Mouse (Mus musculus) G1E (cell line): ENCODE measurements around the gene Kiz. TPM values are rescaled to one million over a fixed set of nuclear protein-coding genes. Genes with fewer than 3 reads are reported as not detected.

Experiments used
- ATAC-seq: 2 replicates; pipeline ENCODE4 v1.8.0; 2016; ENCODE audit warnings: mild to moderate bottlenecking; ENCODE audit not compliant: insufficient number of reproducible peaks, poor library complexity, low FRiP score, severe bottlenecking; ENCODE audit errors: extremely low read depth
- DNase-seq: peaks from one replicate; pipeline ENCODE4 v3.0.0; 2012; ENCODE audit warnings: low spot score
- H3K27me3 ChIP-seq: 2 replicates; pipeline ENCODE4 v1.6.1; 2012; ENCODE audit warnings: mild to moderate bottlenecking, low read length, inconsistent platforms; ENCODE audit not compliant: insufficient read depth
- H3K36me3 ChIP-seq: replicated peaks from 2 replicates; pipeline ENCODE3; 2012; ENCODE audit warnings: mild to moderate bottlenecking, inconsistent platforms
- H3K4me1 ChIP-seq: 2 replicates; pipeline ENCODE4 v1.6.1; 2012; ENCODE audit warnings: low read depth, low read length, inconsistent platforms, mixed read lengths; ENCODE audit not compliant: insufficient read depth
- H3K4me3 ChIP-seq: 2 replicates; pipeline ENCODE4 v1.5.1; 2012; ENCODE audit warnings: low read depth, mild to moderate bottlenecking, inconsistent platforms, low read length, moderate library complexity, mixed read lengths
- H3K9me3 ChIP-seq: replicated peaks from 2 replicates; pipeline ENCODE4 v1.6.1; 2012; ENCODE audit warnings: inconsistent platforms
- CTCF ChIP-seq: IDR thresholded peaks from 2 replicates; pipeline ENCODE4 v1.5.1; 2012; ENCODE audit warnings: low read depth, low read length, inconsistent platforms, mixed read lengths
- GATA1 ChIP-seq: IDR thresholded peaks from 2 replicates; pipeline ENCODE4 v1.6.1; 2012; ENCODE audit warnings: borderline replicate concordance, low read length, inconsistent platforms, mixed read lengths
- GATA2 ChIP-seq: IDR thresholded peaks from 2 replicates; pipeline ENCODE4 v1.6.1; 2012; ENCODE audit warnings: low read depth, low read length, inconsistent platforms, borderline replicate concordance
- POLR2AphosphoS5 ChIP-seq: IDR thresholded peaks from 2 replicates; pipeline ENCODE4 v1.6.1; 2012; ENCODE audit warnings: low read depth, low read length, inconsistent platforms; ENCODE audit not compliant: insufficient replicate concordance
- TAL1 ChIP-seq: conservative IDR thresholded peaks from 2 replicates; pipeline ENCODE4 v1.6.1; 2012; ENCODE audit warnings: low read depth, low read length, inconsistent platforms, mixed read lengths
- polyA plus RNA-seq: library from polyadenylated mRNA; stranded (reverse); fragments of >175 nt; gene quantifications from 2 replicates; pipeline ENCODE4 v1.2.3, GENCODE M21; 2012
- total RNA-seq, 2 experiments: library from RNA; stranded (forward) in 1 of 2; stranded (reverse) in 1 of 2; fragments of 200-1000 nt in 1 of 2; fragments of >200 nt in 1 of 2; fragmentation: Nextera tagmentation in 1 of 2; gene quantifications; 2 replicates each; pipeline ENCODE4 v1.2.3; 2014 to 2017

Gene Kiz
- total and polyA plus RNA-seq, 3 experiments, result 10.5 to 56.7 (median 44.6) TPM

DNA sequence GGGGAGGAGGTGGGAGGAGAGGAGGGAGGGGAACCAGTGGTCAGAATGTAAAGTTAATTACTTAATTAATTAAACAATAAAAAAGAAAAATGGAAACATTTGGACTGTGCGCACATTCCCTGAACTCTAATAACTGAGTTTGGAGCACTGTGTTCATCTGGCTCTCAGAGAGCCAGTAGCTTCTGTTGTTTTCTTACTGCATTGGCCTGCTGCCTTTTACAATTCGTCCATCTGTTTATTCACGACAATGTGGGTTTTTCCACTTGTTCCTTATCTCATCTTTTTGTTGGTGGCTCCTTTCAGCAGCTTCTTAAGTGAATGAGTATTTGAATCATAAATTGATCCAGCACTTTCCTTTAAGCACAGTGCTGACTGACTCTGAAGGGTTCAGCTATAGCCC is 62.1 kb downstream of the Kiz start:
- no peak overlapping the region for H3K4me3 ChIP-seq

DNA sequence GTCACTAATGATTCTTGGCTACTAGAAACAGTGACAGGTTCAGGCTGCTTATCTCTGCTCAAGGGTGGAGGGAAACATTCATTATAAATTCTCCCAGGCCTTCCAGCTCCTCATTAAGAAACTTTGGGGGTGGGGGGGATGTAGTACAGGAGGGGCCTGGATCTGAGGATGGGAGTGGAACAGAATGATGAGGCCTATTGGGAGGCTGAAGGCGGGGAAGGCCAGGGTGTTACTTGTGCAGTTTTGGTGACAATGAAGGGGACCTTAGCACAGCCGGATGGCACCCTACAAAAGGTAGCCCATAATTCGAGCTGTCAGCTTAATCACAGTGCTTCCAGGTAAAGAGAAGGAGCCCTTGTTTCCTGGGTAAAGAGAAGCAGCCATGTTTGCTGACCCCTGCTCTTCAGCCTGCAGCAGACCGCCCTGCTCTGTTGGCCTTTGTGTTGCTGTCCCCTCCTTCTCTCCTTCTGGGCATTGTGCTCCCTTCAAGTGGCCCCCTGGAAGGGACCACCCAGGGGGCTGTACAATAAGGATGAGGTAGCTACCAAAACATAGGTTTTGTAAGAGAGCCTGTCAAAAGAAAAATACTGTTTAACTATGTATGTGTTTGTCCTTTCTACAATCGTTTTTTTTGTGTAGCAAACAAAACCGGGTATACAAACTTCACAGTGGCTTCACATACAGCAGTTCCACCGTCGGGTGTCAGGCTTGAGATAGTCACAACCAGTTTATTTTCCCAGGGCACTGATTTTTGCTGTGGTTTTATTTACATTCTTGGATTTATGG is 64.9 kb downstream of the Kiz start:
- H3K4me1 ChIP-seq, result no peaks in the 10 kb centered on the region
- no peak for DNase-seq
- no peaks in the 10 kb centered on the region for H3K9me3 ChIP-seq
- no peak overlapping the region for H3K4me3 ChIP-seq
- H3K36me3 ChIP-seq, result peaks cover 3% of the 10 kb centered on the region
- no peak for ATAC-seq
- no peaks in the 10 kb centered on the region for H3K27me3 ChIP-seq
- TF ChIP-seq TAL1 (no peak), GATA2 (no peak), GATA1 (no peak), CTCF (no peak), POLR2AphosphoS5 (no peak)

More for the DNA sequence above, 62.1 kb downstream of the Kiz start:
- Histone ChIP-seq H3K4me1 (no peaks in the 10 kb centered on the region), H3K36me3 (peaks cover 3% of the 10 kb centered on the region), H3K9me3 (no peaks in the 10 kb centered on the region), H3K27me3 (no peaks in the 10 kb centered on the region)
- DNase-seq (no peak), ATAC-seq (no peak)
- no peak for TF ChIP-seq GATA1
- no peak for TF ChIP-seq TAL1
- TF ChIP-seq POLR2AphosphoS5, result no peak

DNA sequence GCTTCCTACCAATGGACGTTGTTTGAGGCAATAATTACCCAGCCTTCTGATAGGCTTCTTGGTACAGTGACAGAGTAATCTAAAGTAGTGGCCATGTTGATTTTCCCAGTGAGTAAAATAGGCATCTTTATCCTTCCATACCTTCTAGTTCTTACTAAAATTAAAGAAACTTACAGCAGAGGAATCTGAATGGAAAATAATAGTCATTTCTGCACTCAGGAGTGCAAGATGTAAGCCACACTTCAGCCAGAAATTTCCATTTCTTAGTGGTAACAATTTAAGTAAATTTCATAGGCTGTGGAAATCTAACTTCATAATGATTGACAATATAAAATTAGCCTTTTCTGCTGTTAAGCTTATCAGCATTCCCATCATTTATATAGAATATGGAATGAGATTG is 69.6 kb downstream of the Kiz start:
- H3K9me3 ChIP-seq, result no peaks in the 10 kb centered on the region; the same call in 1 of the 2 replicates
- DNase-seq (no peak), ATAC-seq (no peak)
- peaks cover 2% of the 10 kb centered on the region for H3K36me3 ChIP-seq
- H3K27me3 ChIP-seq, result no peaks in the 10 kb centered on the region
- no peak overlapping the region for H3K4me3 ChIP-seq
- H3K4me1 ChIP-seq, result no peaks in the 10 kb centered on the region
- TF ChIP-seq GATA2, result no peak
- no peak for TF ChIP-seq CTCF
- no peak for TF ChIP-seq GATA1
- no peak for TF ChIP-seq TAL1
- no peak for TF ChIP-seq POLR2AphosphoS5

DNA sequence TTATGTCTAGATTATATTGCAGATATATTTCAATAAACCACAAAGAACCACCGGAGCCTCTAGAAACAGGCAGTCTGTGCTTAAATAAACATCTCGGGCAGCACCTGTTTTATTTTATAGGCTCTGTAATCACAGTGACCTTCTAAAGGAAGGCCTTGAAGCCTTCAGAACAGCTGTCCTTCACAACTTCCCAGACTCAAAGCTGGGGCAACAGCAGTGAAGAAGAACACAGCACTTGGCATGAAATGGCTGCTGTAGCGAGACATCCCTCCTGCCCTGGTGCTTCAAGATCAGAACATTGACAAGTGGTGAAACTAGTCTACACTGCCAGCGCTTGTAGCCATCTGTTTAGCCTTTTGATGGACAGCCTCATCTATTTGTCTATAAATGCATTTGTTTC is 70.2 kb downstream of the Kiz start:
- H3K9me3 ChIP-seq, result no peaks in the 10 kb centered on the region; the same call in 1 of the 2 replicates
- peaks cover 2% of the 10 kb centered on the region for H3K36me3 ChIP-seq
- ATAC-seq (no peak), DNase-seq (no peak)
- no peak overlapping the region for H3K4me3 ChIP-seq
- no peaks in the 10 kb centered on the region for H3K27me3 ChIP-seq
- no peaks in the 10 kb centered on the region for H3K4me1 ChIP-seq
- no peak for TF ChIP-seq GATA2
- TF ChIP-seq CTCF, result no peak
- TF ChIP-seq POLR2AphosphoS5, result no peak

DNA sequence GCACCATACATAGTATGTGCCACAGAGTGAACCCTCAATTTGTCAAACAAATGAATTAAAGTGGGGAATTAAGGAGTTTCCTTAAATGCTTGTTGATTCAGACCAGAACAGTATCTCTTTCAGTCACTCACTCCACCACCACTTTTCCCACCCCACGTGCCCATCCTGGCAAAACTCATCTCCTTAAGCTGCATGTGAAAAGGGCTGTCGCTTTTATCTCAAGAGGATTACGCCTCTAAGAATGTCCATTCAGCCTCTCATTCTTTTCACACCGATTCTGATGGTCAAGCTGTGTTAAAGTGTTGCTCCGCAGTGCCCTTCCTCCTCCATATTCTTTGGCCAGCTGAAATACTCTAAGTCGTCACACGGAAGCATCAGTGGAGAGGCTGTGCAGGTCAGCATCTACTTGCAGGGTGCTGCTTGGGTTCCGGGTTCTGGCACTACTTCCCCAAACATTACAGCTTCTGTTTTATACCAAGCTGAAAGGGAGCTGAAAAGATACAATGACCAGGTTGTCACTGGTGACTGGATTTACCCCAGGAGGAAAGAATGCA is 92.6 kb downstream of the Kiz start:
- DNase-seq (no peak), ATAC-seq (no peak)
- Histone ChIP-seq H3K27me3 (no peaks in the 10 kb centered on the region), H3K4me3 (no peak overlapping the region), H3K36me3 (peaks cover 9% of the 10 kb centered on the region), H3K4me1 (no peaks in the 10 kb centered on the region), H3K9me3 (no peaks in the 10 kb centered on the region)
- no peak for TF ChIP-seq GATA2
- TF ChIP-seq GATA1, result no peak
- no peak for TF ChIP-seq POLR2AphosphoS5
- no peak for TF ChIP-seq CTCF
- no peak for TF ChIP-seq TAL1

DNA sequence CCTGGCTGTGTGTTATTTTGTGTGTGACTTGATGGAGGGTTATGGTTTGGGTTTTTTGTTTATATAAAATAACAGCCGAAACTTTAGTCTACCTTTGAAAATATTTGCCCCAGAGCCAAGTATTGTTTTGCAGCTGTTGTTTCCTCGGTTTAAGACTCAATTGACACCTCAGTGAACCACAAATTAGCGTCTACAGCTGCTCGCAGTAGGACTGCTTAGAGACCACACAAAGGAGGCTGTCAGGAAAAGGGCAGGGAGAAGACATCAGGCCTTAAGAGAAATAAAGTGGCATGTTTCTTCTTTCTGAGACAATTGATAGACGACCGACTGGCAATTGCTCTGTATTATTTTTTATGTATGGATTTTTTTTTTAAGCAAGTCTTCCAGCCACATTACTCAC is 100.7 kb downstream of the Kiz start:
- DNase-seq, result no peak
- H3K27me3 ChIP-seq, result no peaks in the 10 kb centered on the region
- no peak for TF ChIP-seq GATA1
- TF ChIP-seq TAL1, result no peak
- TF ChIP-seq CTCF, result no peak
- TF ChIP-seq GATA2, result no peak
- TF ChIP-seq POLR2AphosphoS5, result no peak

More for the DNA sequence above, 100.7 kb downstream of the Kiz start:
- Histone ChIP-seq H3K4me1 (no peaks in the 10 kb centered on the region), H3K4me3 (no peak overlapping the region), H3K9me3 (no peaks in the 10 kb centered on the region), H3K36me3 (peaks cover 29% of the 10 kb centered on the region)
- ATAC-seq, result no peak
